Mouse (Mus musculus) olfactory bulb, adult 2 months (tissue): ENCODE measurements at regions not wholly inside any gene's neighbourhood (a gene's known extent, or its start where the extent isn't known, plus 50 kb on each side); places are given as distances from the start of the nearest gene placed in this dataset.

Experiments used
- CTCF ChIP-seq: fragments of 200-500 bp; IDR thresholded peaks from 2 replicates; pipeline ENCODE4 v1.5.1; 2012; ENCODE audit warnings: low read depth, mild to moderate bottlenecking, low read length, moderate library complexity; ENCODE audit not compliant: insufficient read depth
- POLR2A ChIP-seq: fragments of 200-500 bp; IDR thresholded peaks from 2 replicates; pipeline ENCODE4 v1.6.1; 2012; ENCODE audit warnings: mild to moderate bottlenecking, low read depth, low read length, moderate library complexity; ENCODE audit not compliant: insufficient read depth

DNA sequence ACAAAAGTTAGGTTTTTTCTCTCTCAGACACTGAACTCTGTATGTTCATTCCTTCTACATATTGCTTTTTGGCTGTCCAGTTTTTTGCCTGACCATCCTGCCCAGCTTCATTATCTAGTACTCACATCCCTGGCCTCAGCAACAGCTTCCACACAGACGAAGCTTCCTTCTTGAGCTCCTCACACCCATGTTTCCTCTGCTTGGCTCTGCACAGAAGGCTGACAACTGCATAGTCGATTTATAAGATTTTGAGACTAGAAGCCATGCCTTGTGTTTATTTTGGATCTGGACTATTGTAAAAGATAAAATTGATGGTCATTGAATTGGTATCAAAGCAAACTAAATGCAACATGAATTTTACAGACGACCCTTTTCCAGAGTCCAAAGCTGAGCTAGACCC is 420.0 kb upstream of the Klf4 start:
- TF ChIP-seq CTCF = no peak
- TF ChIP-seq POLR2A = no peak
